Mouse (Mus musculus) liver, embryonic 14.5 days (tissue): Measurements from ENCODE around the gene Ppt1.

Experiments used
- CTCF ChIP-seq: IDR thresholded peaks from 2 replicates; pipeline ENCODE4 v1.5.1; 2016; ENCODE audit warnings: antibody characterized with exemption, low read depth, control low read depth
- EP300 ChIP-seq: IDR thresholded peaks from 2 replicates; pipeline ENCODE4 v1.6.1; 2016; ENCODE audit warnings: antibody characterized with exemption, low read depth

DNA sequence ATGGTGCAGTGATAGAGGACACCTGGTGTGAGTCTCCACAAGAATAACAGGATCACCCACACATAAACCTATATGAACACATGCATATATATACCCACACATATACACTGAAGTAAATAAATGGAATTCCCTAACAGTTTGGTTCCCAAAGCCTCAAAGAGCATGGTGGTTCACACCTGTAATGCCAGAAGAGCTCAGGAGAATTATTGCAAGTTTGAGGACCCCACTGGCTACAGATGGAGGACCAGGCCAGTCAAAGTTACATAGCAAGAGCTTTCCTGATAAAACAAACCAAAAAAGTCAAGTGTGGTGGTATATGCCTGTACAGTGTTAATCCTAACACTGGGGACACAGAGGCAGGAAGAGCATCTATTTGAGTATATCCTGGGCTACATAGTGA lies 15.5 kb downstream of the Ppt1 start:
- TF ChIP-seq CTCF (no peak), EP300 (no peak)
